Mouse (Mus musculus) cerebellum, adult 9-10 months (tissue): ENCODE measurements around the gene Gpr137.

Source experiments
- DNase-seq: peaks from one replicate; pipeline ENCODE4 v3.0.0; 2022

Gene Gpr137

GRCm38 (mm10) chr19:6920741-6921636, 21.3 kb downstream of the Gpr137 start:
- peak; percentile 84 for DNase-seq

- peak; percentile 81 for DNase-seq
These were observed 22.2 kb downstream of the Gpr137 start for GRCm38 (mm10) chr19:6919876-6920740.

- DNase-seq, result peak; percentile 48
These were observed 22.8 kb downstream of the Gpr137 start for GRCm38 (mm10) chr19:6919431-6919830.

- DNase-seq, result peak; percentile 33
These were observed 24.0 kb downstream of the Gpr137 start for GRCm38 (mm10) chr19:6918321-6918720.

- peak; percentile 26 for DNase-seq
These were observed 25.8 kb downstream of the Gpr137 start for GRCm38 (mm10) chr19:6916496-6916895.

GRCm38 (mm10) chr19:6915276-6915675, 27.0 kb downstream of the Gpr137 start:
- DNase-seq, result no peak

- DNase-seq, result peak; percentile 40
These were observed 27.7 kb downstream of the Gpr137 start for GRCm38 (mm10) chr19:6914540-6914939.

GRCm38 (mm10) chr19:6913991-6914390, 28.3 kb downstream of the Gpr137 start:
- peak; percentile 38 for DNase-seq

GRCm38 (mm10) chr19:6913036-6913435, 29.2 kb downstream of the Gpr137 start:
- no peak for DNase-seq

- peak; percentile 37 for DNase-seq
These were observed 29.9 kb downstream of the Gpr137 start for GRCm38 (mm10) chr19:6912205-6912970.

GRCm38 (mm10) chr19:6911101-6912074, 30.9 kb downstream of the Gpr137 start:
- DNase-seq, result peak; percentile 59

GRCm38 (mm10) chr19:6910306-6910705, 32.0 kb downstream of the Gpr137 start:
- DNase-seq, result peak; percentile 72

- DNase-seq, result peak; percentile 90
These were observed 32.6 kb downstream of the Gpr137 start, which contains the start of the genes Trmt112 and Prdx5 for GRCm38 (mm10) chr19:6909507-6910289. Gene Trmt112 (plus strand): TSS chr19:6909698. Gene Prdx5 (minus strand): TSS chr19:6910106.

- no peak for DNase-seq
These were observed 33.3 kb downstream of the Gpr137 start for GRCm38 (mm10) chr19:6909021-6909420.

- DNase-seq, result peak; percentile 46
These were observed 34.3 kb downstream of the Gpr137 start for GRCm38 (mm10) chr19:6907811-6908540.

- DNase-seq, result peak; percentile 40
These were observed 35.2 kb downstream of the Gpr137 start for GRCm38 (mm10) chr19:6907094-6907493.

- DNase-seq, result peak; percentile 33
These were observed 36.1 kb downstream of the Gpr137 start for GRCm38 (mm10) chr19:6906199-6906598.

- no peak for DNase-seq
These were observed 36.7 kb downstream of the Gpr137 start for GRCm38 (mm10) chr19:6905498-6906159.

GRCm38 (mm10) chr19:6904846-6905245, 37.4 kb downstream of the Gpr137 start:
- DNase-seq, result no peak
